Mouse (Mus musculus) layer of hippocampus, adult 18-20 months (tissue): ENCODE results near the gene Nacad. TPM values are rescaled to one million over a fixed set of nuclear protein-coding genes. Genes with fewer than 3 reads are reported as not detected.
A peak's percentile ranks its signal among the peaks of the same experiment; 100 is the strongest.

Experiments
- DNase-seq, 2 experiments: peaks; one replicate each; pipeline ENCODE4 v3.0.0; 2022; ENCODE audit warnings: low spot score in 2 of 2
- total RNA-seq, 2 experiments: library from RNA; stranded (reverse); gene quantifications; 2 replicates each; pipeline ENCODE4 v1.2.3; 2021

The Nacad gene
- total RNA-seq, 2 experiments from 2014 or later = 37.5 to 38.6 TPM

- no peak for DNase-seq
Observed at GRCm38 (mm10) chr11:6581560-6581959, 24.3 kb downstream of the Nacad start.

GRCm38 (mm10) chr11:6580065-6580750, 25.6 kb downstream of the Nacad start:
- DNase-seq = no peak

- DNase-seq = no peak
Observed at GRCm38 (mm10) chr11:6579361-6579760, 26.5 kb downstream of the Nacad start.

GRCm38 (mm10) chr11:6576151-6576550, 29.7 kb downstream of the Nacad start:
- DNase-seq = no peak

- DNase-seq = peak in 1 of 2 experiments; percentile 21
Observed at GRCm38 (mm10) chr11:6569410-6569777, 36.5 kb downstream of the Nacad start.

GRCm38 (mm10) chr11:6568584-6569409, 37.1 kb downstream of the Nacad start:
- peak; percentile 50 to 74 for DNase-seq

GRCm38 (mm10) chr11:6567951-6568350, 37.9 kb downstream of the Nacad start:
- DNase-seq = no peak

GRCm38 (mm10) chr11:6566496-6566895, 39.4 kb downstream of the Nacad start:
- DNase-seq = no peak

- no peak for DNase-seq
Observed at GRCm38 (mm10) chr11:6563201-6563600, 42.7 kb downstream of the Nacad start.

- no peak for DNase-seq
Observed at GRCm38 (mm10) chr11:6562359-6562758, 43.5 kb downstream of the Nacad start.

- DNase-seq = no peak
Observed at GRCm38 (mm10) chr11:6561474-6561873, 44.4 kb downstream of the Nacad start.

- DNase-seq = no peak
Observed at GRCm38 (mm10) chr11:6560655-6561360, 45.0 kb downstream of the Nacad start.

GRCm38 (mm10) chr11:6559996-6560395, 45.9 kb downstream of the Nacad start:
- DNase-seq = no peak

- DNase-seq = no peak
Observed at GRCm38 (mm10) chr11:6558234-6558633, 47.6 kb downstream of the Nacad start.

GRCm38 (mm10) chr11:6550201-6550600, 55.7 kb downstream of the Nacad start:
- no peak for DNase-seq

- DNase-seq = no peak
Observed at GRCm38 (mm10) chr11:6549770-6550169, 56.1 kb downstream of the Nacad start.

Other genes starting within 250 kb of the Nacad start
- gene Zmiz2, start 217.0 kb downstream of the Nacad start, total RNA-seq = 100 to 1,000 TPM; 169 to 174 TPM
- 1,000 to 10,000 TPM; 1,682 to 1,687 TPM for gene Ppia, start 190.6 kb downstream of the Nacad start, total RNA-seq
- 10 to 100 TPM; 36.3 to 45.4 TPM for gene H2afv, start 161.6 kb downstream of the Nacad start, total RNA-seq
- gene Purb, start 130.1 kb downstream of the Nacad start, total RNA-seq = 100 to 1,000 TPM; 229 to 239 TPM
- under 1 TPM; 0.43 to 0.57 TPM for gene Myo1g, start 85.1 kb downstream of the Nacad start, total RNA-seq
- gene Ccm2, start 59.2 kb downstream of the Nacad start, total RNA-seq = 10 to 100 TPM; 53.5 to 54.1 TPM
- 10 to 100 TPM; 42.6 to 46.8 TPM for gene Tbrg4, start 20.0 kb upstream of the Nacad start, total RNA-seq
- gene Wap, start 32.6 kb upstream of the Nacad start, total RNA-seq = not detected
- gene Ramp3, start 52.5 kb upstream of the Nacad start, total RNA-seq = 1 to 10 TPM; 6.6 to 7.3 TPM
- gene Gm11983, start 231.6 kb upstream of the Nacad start, total RNA-seq = not detected